Mouse (Mus musculus) hindbrain, embryonic 11.5 days (tissue): ENCODE results near the gene Phxr2. TPM values are rescaled to one million over a fixed set of nuclear protein-coding genes. Genes with fewer than 3 reads are reported as not detected.
"Not testable (repeated sequence)": the region's sequence is repeated elsewhere in the genome, so short reads cannot be mapped to it uniquely, and the experiment has no call there.

Source experiments
- ATAC-seq: fragments of 200-750 bp; cut with Nextera tagmentation; 2 replicates; pipeline ENCODE4 v1.8.0; 2017; ENCODE audit warnings: mild to moderate bottlenecking, moderate TSS enrichment, moderate library complexity; ENCODE audit not compliant: low FRiP score
- DNase-seq: peaks from one replicate; pipeline ENCODE4 v3.0.0-alpha.2; 2015; ENCODE audit warnings: low spot score
- H3K27ac ChIP-seq: fragments of 300-500 bp; sonication (generic); 2 replicates; pipeline ENCODE4 v1.5.1; 2014; ENCODE audit warnings: mild to moderate bottlenecking, low read depth, low read length
- H3K27me3 ChIP-seq: fragments of 300-500 bp; sonication (generic); 2 replicates; pipeline ENCODE4 v1.6.1; 2014; ENCODE audit warnings: mild to moderate bottlenecking, low read length, moderate library complexity, mixed read lengths; ENCODE audit not compliant: control insufficient read depth, insufficient read depth
- H3K36me3 ChIP-seq: fragments of 300-500 bp; sonication (generic); 2 replicates; pipeline ENCODE4 v1.6.1; 2014; ENCODE audit warnings: mild to moderate bottlenecking, low read length, moderate library complexity, mixed read lengths; ENCODE audit not compliant: control insufficient read depth, insufficient read depth
- H3K4me1 ChIP-seq: fragments of 300-500 bp; sonication (generic); replicated peaks from 2 replicates; pipeline ENCODE4 v1.6.1; 2014; ENCODE audit warnings: low read length, mixed read lengths; ENCODE audit not compliant: control insufficient read depth, insufficient read depth
- H3K4me2 ChIP-seq: fragments of 300-500 bp; sonication (generic); replicated peaks from 2 replicates; pipeline ENCODE4 v1.6.1; 2014; ENCODE audit warnings: mild to moderate bottlenecking, low read depth, low read length
- H3K4me3 ChIP-seq: fragments of 300-500 bp; sonication (generic); 2 replicates; pipeline ENCODE4 v1.5.1; 2014; ENCODE audit warnings: low read depth, low read length
- H3K9ac ChIP-seq: fragments of 300-500 bp; sonication (generic); 2 replicates; pipeline ENCODE4 v1.6.1; 2014; ENCODE audit warnings: low read depth, low read length
- H3K9me3 ChIP-seq: fragments of 300-500 bp; sonication (generic); 2 replicates; pipeline ENCODE4 v1.6.1; 2016; ENCODE audit warnings: low read length; ENCODE audit not compliant: control insufficient read depth
- WGBS: fragments of 180-500 bp; shearing (Covaris S2); extraction: QIAGEN DNeasy Blood & Tissue Kit; methylation state at CpG from one replicate; pipeline ENCODE4 v1.1.7; 2014; 5-methylcytosine and 5-hydroxymethylcytosine counted together
- polyA plus RNA-seq: library from polyadenylated mRNA; unstranded; fragments of >200 nt; fragmentation: Nextera tagmentation; extraction: Ambion mirVana; gene quantifications from 2 replicates; pipeline ENCODE4 v1.2.1, GENCODE M21; 2014

Gene Phxr2
- polyA plus RNA-seq, 1 experiment from 2014 or later = not detected

DNA sequence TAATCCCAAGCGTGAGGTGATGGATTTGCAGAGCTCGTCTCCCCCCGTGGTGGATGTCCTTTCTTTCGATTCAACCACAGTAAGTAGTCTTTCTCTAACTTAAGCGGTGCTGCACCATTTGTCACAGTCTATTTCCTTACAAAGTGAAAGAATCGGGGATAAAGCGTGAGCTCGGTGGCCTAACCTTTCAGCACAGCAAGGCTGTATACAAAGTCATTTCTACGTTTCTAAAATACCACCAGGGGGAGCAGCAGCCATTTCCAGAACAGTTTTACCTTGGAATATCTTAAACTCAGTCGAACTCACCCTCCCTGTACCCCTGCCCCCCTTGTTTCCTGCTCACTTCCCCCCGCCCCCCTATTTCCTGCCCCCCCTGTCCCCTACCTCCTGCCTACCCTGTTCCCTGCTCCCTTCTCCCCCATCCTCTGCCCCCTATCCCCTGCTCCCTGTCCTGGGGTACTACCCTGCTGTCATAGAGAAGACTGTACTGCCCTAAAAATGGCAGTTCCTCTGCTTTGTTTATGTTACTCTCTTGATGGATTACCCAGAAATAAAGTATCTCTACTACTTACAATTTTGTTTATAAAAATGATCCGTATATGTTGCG is 38.8 kb upstream of the Phxr2 start:
- WGBS = 39% methylated on average over 13 of the region's 13 CpGs
- ATAC-seq = peak; percentile 66

DNA sequence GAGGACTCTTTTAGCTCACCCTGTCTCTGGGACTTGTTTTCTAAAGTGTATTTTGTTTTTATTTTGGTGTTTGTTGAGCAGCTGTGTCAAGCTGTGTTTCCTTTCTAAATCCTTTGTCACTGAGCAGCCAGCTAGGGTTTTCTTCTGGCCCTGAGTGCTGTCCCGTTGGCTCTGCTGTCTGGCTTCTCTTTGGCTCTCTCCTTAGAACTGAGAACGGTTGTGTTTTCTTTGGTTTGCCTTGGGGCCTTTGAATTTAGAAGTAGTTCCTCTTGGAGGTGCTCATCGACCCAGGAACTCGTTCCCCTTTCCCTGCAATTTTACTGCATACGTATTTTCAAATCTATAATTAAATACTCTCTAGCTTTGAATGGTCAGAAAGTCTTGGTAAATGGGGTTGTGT is 36.9 kb upstream of the Phxr2 start:
- no peak overlapping the region for H3K9ac ChIP-seq
- no peaks in the 10 kb centered on the region for H3K4me1 ChIP-seq
- no peaks in the 10 kb centered on the region for H3K9me3 ChIP-seq
- no peaks in the 10 kb centered on the region for H3K27me3 ChIP-seq
- no peak overlapping the region for H3K4me2 ChIP-seq
- WGBS = 91% methylated on average over 5 of the region's 5 CpGs
- no peak for ATAC-seq
- no peak overlapping the region for H3K4me3 ChIP-seq
- no peaks in the 10 kb centered on the region for H3K36me3 ChIP-seq
- H3K27ac ChIP-seq = no peak overlapping the region
- DNase-seq = no peak

More for the DNA sequence above, 38.8 kb upstream of the Phxr2 start:
- Histone ChIP-seq H3K27ac (no peak overlapping the region), H3K4me3 (no peak overlapping the region), H3K36me3 (no peaks in the 10 kb centered on the region), H3K9me3 (no peaks in the 10 kb centered on the region), H3K4me1 (no peaks in the 10 kb centered on the region), H3K27me3 (no peaks in the 10 kb centered on the region), H3K4me2 (no peak overlapping the region), H3K9ac (no peak overlapping the region)
- peak; percentile 66 for DNase-seq

- H3K36me3 ChIP-seq = no peaks in the 10 kb centered on the region
- no peaks in the 10 kb centered on the region for H3K9me3 ChIP-seq
- DNase-seq (peak; percentile 74), ATAC-seq (peak; percentile 55; the same call in 1 of the 2 replicates)
- WGBS = 44% methylated on average over 8 of the region's 8 CpGs
- H3K27me3 ChIP-seq = no peaks in the 10 kb centered on the region
- no peak overlapping the region for H3K9ac ChIP-seq
- no peak overlapping the region for H3K27ac ChIP-seq
- H3K4me2 ChIP-seq = no peak overlapping the region
- no peak overlapping the region for H3K4me3 ChIP-seq
- H3K4me1 ChIP-seq = no peaks in the 10 kb centered on the region
Observed at GRCm38 (mm10) chr10:99161987-99162582, 36.0 kb upstream of the Phxr2 start.

- not testable (repeated sequence) for DNase-seq, ATAC-seq, H3K4me2 ChIP-seq, H3K36me3 ChIP-seq, H3K27me3 ChIP-seq, H3K4me1 ChIP-seq, H3K4me3 ChIP-seq, H3K27ac ChIP-seq, H3K9me3 ChIP-seq, H3K9ac ChIP-seq
- WGBS = 92% methylated on average over 9 of the region's 10 CpGs
Observed at GRCm38 (mm10) chr10:99157697-99158096, 31.6 kb upstream of the Phxr2 start.

- 0 out of 2 replicates have a peak, but pooled peaks cover 2% of the 10 kb centered on the region for H3K36me3 ChIP-seq
- 97% methylated on average over 5 of the region's 5 CpGs for WGBS
- no peak for DNase-seq
- no peak overlapping the region for H3K4me2 ChIP-seq
- no peak for ATAC-seq
- H3K9me3 ChIP-seq = no peaks in the 10 kb centered on the region
- no peaks in the 10 kb centered on the region for H3K4me1 ChIP-seq
- H3K27ac ChIP-seq = no peak overlapping the region
- H3K9ac ChIP-seq = no peak overlapping the region
- H3K27me3 ChIP-seq = no peaks in the 10 kb centered on the region
- H3K4me3 ChIP-seq = no peak overlapping the region
Observed at GRCm38 (mm10) chr10:99156808-99157207, 30.7 kb upstream of the Phxr2 start.

DNA sequence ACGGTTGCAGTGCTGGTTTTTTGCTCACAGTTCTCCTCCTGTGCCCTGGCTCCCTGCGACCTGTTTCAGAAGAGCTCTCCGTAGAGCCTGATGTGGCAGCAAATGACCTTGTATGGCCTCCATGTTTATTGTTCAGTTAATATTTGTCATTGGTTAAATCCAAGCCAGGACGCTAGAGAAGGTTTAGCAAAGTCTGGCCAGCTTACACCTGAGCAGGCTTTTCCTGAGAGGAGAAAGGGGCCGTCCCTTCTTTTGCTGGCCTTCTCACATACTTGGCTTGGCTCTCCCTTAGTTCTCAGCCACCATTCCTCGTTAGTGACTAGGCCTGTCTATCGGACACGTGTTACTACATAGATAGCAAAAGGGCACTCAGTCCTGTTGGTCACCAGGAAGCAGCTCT is 28.5 kb upstream of the Phxr2 start:
- H3K36me3 ChIP-seq = 0 out of 2 replicates have a peak, but pooled peaks cover 2% of the 10 kb centered on the region
- H3K4me1 ChIP-seq = no peaks in the 10 kb centered on the region
- ATAC-seq (no peak), DNase-seq (no peak)
- H3K9ac ChIP-seq = no peak overlapping the region
- no peak overlapping the region for H3K4me2 ChIP-seq
- H3K27me3 ChIP-seq = no peaks in the 10 kb centered on the region
- no peak overlapping the region for H3K27ac ChIP-seq
- H3K9me3 ChIP-seq = no peaks in the 10 kb centered on the region
- no peak overlapping the region for H3K4me3 ChIP-seq
- 87% methylated on average over 8 of the region's 8 CpGs for WGBS

- no peak for ATAC-seq
- Histone ChIP-seq H3K4me3 (no peak overlapping the region), H3K36me3 (0 out of 2 replicates have a peak, but pooled peaks cover 2% of the 10 kb centered on the region), H3K4me1 (no peaks in the 10 kb centered on the region), H3K9ac (no peak overlapping the region), H3K4me2 (no peak overlapping the region), H3K27ac (no peak overlapping the region), H3K9me3 (no peaks in the 10 kb centered on the region), H3K27me3 (no peaks in the 10 kb centered on the region)
- DNase-seq = no peak
- 90% methylated on average over 6 of the region's 6 CpGs for WGBS
Observed at GRCm38 (mm10) chr10:99152063-99152462, 25.9 kb upstream of the Phxr2 start.

GRCm38 (mm10) chr10:99151580-99151979 is 25.5 kb upstream of the Phxr2 start:
- DNase-seq (no peak), ATAC-seq (no peak)
- H3K36me3 ChIP-seq = 0 out of 2 replicates have a peak, but pooled peaks cover 2% of the 10 kb centered on the region
- no peak overlapping the region for H3K9ac ChIP-seq
- H3K4me1 ChIP-seq = no peaks in the 10 kb centered on the region
- 94% methylated on average over 1 of the region's 1 CpGs for WGBS
- no peak overlapping the region for H3K4me3 ChIP-seq
- H3K27ac ChIP-seq = no peak overlapping the region
- no peaks in the 10 kb centered on the region for H3K9me3 ChIP-seq
- H3K4me2 ChIP-seq = no peak overlapping the region
- H3K27me3 ChIP-seq = no peaks in the 10 kb centered on the region

DNA sequence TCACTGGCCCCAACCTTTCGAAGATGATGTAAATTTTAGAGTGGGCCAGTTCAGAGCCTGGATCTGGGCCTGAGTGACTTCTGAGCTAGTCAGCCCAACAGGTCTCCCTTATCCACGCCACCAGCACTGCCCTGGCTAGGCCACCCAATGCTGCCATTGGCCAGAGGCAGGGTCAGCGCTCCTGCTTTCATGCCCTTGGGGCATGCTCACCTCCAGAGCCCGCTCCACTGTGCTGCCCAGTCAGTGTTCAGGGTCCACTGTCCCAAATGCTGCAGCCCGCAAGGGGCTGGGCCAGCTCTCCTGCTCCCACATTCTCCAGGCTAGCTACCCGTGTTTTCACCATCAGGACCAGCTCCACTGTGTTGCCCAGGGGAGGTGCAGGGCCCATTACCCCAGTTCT is 23.9 kb upstream of the Phxr2 start:
- WGBS = 90% methylated on average over 6 of the region's 6 CpGs

More for the DNA sequence above, 23.9 kb upstream of the Phxr2 start:
- Histone ChIP-seq H3K27ac (no peak overlapping the region), H3K4me1 (no peaks in the 10 kb centered on the region), H3K4me2 (no peak overlapping the region), H3K27me3 (no peaks in the 10 kb centered on the region), H3K4me3 (no peak overlapping the region), H3K36me3 (no peaks in the 10 kb centered on the region), H3K9ac (no peak overlapping the region), H3K9me3 (no peaks in the 10 kb centered on the region)
- DNase-seq (no peak), ATAC-seq (no peak)
